Mouse (Mus musculus) kidney, adult 2 months (tissue): ENCODE measurements around the gene Npm3.

Experiments
- CTCF ChIP-seq: fragments of 200-500 bp; conservative IDR thresholded peaks from 2 replicates; pipeline ENCODE4 v1.5.1; 2011; ENCODE audit warnings: low read depth, mild to moderate bottlenecking, control low read depth, low read length, moderate library complexity, mixed read lengths; ENCODE audit not compliant: insufficient read depth, insufficient read length
- POLR2A ChIP-seq: fragments of 200-500 bp; IDR thresholded peaks from one replicate; pipeline ENCODE4 v1.6.1; 2011; ENCODE audit warnings: low read depth, low read length, control low read depth

DNA sequence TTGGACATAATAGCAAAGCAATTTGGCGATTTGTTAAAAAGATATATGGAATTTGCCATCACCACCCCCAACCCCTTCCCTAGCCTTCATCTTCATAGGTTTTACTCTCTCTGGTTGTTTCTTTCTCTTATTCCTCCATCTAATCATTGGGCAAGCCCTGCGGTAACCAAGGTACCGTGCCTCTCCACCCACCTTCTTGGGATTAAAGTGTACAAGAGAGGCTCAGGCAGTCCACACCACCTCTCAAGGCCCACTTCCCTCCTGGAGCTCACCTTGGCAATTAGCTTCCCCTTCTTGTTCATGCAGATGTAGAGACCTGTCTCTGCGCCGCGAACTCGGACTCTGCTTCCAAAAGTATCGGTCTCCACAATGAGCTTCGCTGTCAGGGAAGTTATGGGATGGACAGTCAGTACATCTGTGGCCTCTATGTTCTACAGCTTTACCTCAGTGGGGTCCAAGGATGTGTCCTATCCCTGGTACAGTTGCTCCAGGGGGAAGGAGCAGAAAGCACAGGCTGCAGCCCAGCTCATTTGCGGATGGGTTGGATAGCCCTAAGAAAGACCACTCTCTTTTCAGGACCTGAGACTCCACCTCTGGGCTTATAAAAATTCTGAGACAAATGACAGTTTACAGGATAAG, 11.4 kb downstream of the Npm3 start:
- TF ChIP-seq CTCF = no peak
- TF ChIP-seq POLR2A = no peak
